Mouse (Mus musculus): Measurements from ENCODE around the gene Telo2.

DNA sequence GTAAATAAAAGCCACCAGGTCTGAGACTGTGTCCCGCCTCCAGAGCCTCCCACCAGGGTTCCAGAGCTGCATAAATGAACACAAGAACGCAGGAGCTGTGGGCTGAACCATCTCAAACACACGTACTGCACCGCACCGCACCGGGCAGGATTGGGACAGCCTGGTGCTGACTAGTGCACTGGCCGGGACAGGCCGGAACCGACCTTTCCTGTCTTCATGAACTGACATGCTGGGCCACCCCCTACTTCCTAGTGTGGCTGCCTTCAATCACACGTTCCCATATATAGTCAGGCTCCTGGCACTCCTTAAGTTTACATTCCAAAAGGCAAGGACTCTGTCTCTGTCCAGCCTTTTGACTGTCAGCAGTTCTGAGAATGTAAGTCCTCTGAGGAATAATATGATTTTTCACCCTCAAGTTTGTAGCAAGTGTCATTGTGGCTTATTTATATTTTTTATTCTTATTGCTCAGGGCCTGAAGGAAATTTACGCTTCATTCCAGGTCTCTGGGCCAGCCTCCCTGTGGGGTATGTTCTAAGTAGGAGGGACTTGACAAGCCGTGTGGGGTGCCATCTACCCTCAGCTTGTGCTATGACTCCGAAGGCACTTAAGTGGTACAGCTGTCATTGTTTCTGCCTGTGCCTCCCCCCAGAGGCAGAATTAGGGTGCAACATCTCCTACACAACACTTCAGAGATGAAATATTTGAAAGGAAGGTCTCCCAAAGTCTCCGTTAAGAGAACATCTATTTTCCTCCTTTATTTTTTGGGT lies 33.5 kb downstream of the Telo2 start:
- no peak for TF ChIP-seq ZNF384 (IDR thresholded peaks at IDR 0.05; ENCODE audit: low read depth, low read length)
- TF ChIP-seq SMC3 (IDR thresholded peaks at IDR 0.05; ENCODE audit: low read depth, low read length): peak; percentile 17; the same call in 1 of the 2 replicates
- TF ChIP-seq EP300 (IDR thresholded peaks at IDR 0.05; ENCODE audit: low read length): no peak
- TF ChIP-seq KAT2A (IDR thresholded peaks at IDR 0.05; ENCODE audit: insufficient replicate concordance, low read length): no peak
- no peak for TF ChIP-seq MAFK (IDR thresholded peaks at IDR 0.05; ENCODE audit: insufficient replicate concordance, low read length)
- no peak for TF ChIP-seq MAZ (IDR thresholded peaks at IDR 0.05; ENCODE audit: low read depth, low read length)
- peak; percentile 35 for TF ChIP-seq RAD21 (IDR thresholded peaks at IDR 0.05; ENCODE audit: low read depth, low read length)
- TF ChIP-seq CTCF (conservative IDR thresholded peaks at IDR 0.05 in 1 of 2, IDR thresholded peaks at IDR 0.05 in 1 of 2; ENCODE audit: low read depth in 2 of 2, low read length in 2 of 2): peak in 1 of 2 experiments; percentile 50; a peak in 2 of 4 replicates

Measured in CH12.LX (cell line).